22 mouse cellular contexts compared by ENCODE assay signal in the genomic region with DNA sequence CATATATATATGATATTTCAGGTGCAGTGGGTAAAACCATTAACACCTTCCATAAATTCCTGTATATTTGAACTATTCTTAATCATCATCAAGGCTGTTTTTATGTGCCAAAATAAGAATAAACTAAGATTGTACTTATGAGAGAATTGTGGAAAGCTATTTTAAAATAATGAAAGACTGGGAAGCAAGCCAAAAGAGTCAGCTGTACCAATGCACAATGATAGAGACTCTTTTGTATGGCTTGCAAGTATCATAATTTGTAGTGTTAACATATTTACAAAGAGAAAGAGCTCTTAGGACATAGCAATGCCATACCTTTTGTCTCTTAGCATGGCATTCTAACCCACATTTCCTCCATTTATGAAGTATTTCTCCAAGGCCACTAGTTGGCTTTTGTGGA.
A peak's percentile ranks its signal among the peaks of the same experiment; 100 is the strongest.
DNase-seq lines count a peak whose midpoint lies in the region; ATAC-seq and TF ChIP-seq lines count a peak whose summit lies in the region.
"Had no signal": no experiment of that assay in that cellular context is flagged by ENCODE, and none has a peak within 500 bp of the region (broad histone marks: within the 10 kb centered on the region; RNA-seq: fewer than 3 reads in every experiment).

No protein-coding gene starts in this region.

- TF ChIP-seq CTCF in lung, embryonic 14.5 days (IDR thresholded peaks at IDR 0.05; ENCODE audit: low read depth): no peak

- H3K36me3 ChIP-seq in lung, embryonic 14.5 days (ENCODE audit: insufficient read depth): no peaks in the 10 kb centered on the region
- H3K36me3 ChIP-seq: embryonic facial prominence, embryonic 13.5 days; embryonic facial prominence, embryonic 15.5 days; forebrain, embryonic 10.5 days; forebrain, embryonic 12.5 days had no signal

- no peaks in the 10 kb centered on the region for H3K27me3 ChIP-seq in lung, embryonic 14.5 days (ENCODE audit: insufficient read depth, low read length)
- H3K27me3 ChIP-seq: embryonic facial prominence, embryonic 13.5 days; embryonic facial prominence, embryonic 15.5 days had no signal

- no peaks in the 10 kb centered on the region for H3K4me1 ChIP-seq in lung, embryonic 14.5 days (ENCODE audit: insufficient read depth)
- H3K4me1 ChIP-seq: embryonic facial prominence, embryonic 13.5 days; embryonic facial prominence, embryonic 15.5 days had no signal

- no peak overlapping the region for H3K9ac ChIP-seq in lung, embryonic 14.5 days
- H3K9ac ChIP-seq: embryonic facial prominence, embryonic 13.5 days; embryonic facial prominence, embryonic 15.5 days; forebrain, embryonic 12.5 days had no signal

- no peak overlapping the region for H3K4me2 ChIP-seq in lung, embryonic 14.5 days
- H3K4me2 ChIP-seq: embryonic facial prominence, embryonic 13.5 days; embryonic facial prominence, embryonic 15.5 days; forebrain, embryonic 12.5 days had no signal

- H3K9me3 ChIP-seq in lung, embryonic 14.5 days (ENCODE audit: low read depth, low read length): no peaks in the 10 kb centered on the region
- H3K9me3 ChIP-seq: embryonic facial prominence, embryonic 13.5 days; embryonic facial prominence, embryonic 15.5 days; forebrain, embryonic 12.5 days had no signal

- no peak overlapping the region for H3K4me3 ChIP-seq in lung, embryonic 14.5 days (ENCODE audit: low read depth, low read length)
- H3K4me3 ChIP-seq: embryonic facial prominence, embryonic 13.5 days; embryonic facial prominence, embryonic 15.5 days; erythroblast, embryonic 14.5 days; forebrain, embryonic 10.5 days; forebrain, embryonic 12.5 days had no signal

- intact Hi-C loops in gastrocnemius, postnatal 36 days (cut with DNase I): no loop called here

- DNase-seq in lung, embryonic 14.5 days: peak; percentile 63
- DNase-seq in lung, postnatal 36 days: no peak
- DNase-seq in brain, adult 2 months (ENCODE audit: low read depth, low spot score): peak; percentile 33
- peak; percentile 15 for DNase-seq in telencephalon, adult 2 months (ENCODE audit: low read depth, low spot score)
- no peak for DNase-seq in gastrocnemius, postnatal 36 days
- no peak for DNase-seq in MN1 (ENCODE audit: low spot score)
- DNase-seq: adrenal gland, adult 2 months; adrenal gland, postnatal 10 days; adrenal gland, postnatal 25 days; cerebellum, adult 11 months; cerebellum, adult 18-20 months; cerebellum, adult 8-10 months; cerebellum, adult 9-11 months; cerebellum, postnatal 14 days; cerebellum, postnatal 36 days; embryo, embryonic 11 days had no signal

- no peak for ATAC-seq in lung, embryonic 14.5 days (ENCODE audit: insufficient read depth)
- ATAC-seq: forebrain, embryonic 16.5 days had no signal

- no peak overlapping the region for H3K27ac ChIP-seq in lung, embryonic 14.5 days (ENCODE audit: low read depth)
- H3K27ac ChIP-seq: embryonic facial prominence, embryonic 13.5 days; embryonic facial prominence, embryonic 15.5 days; forebrain, embryonic 10.5 days; forebrain, embryonic 12.5 days had no signal

Comparison
In these comparisons a context has a peak if more than half of its experiments do, and no peak if none do; other contexts are left out.
1. DNase-seq: peak in lung, embryonic 14.5 days (single experiment), brain, adult 2 months (single experiment) and telencephalon, adult 2 months (single experiment); none in lung, postnatal 36 days (single experiment), gastrocnemius, postnatal 36 days (0 of 2) and MN1 (single experiment).